8 mouse cellular contexts compared by ENCODE assay signal in the genomic region with DNA sequence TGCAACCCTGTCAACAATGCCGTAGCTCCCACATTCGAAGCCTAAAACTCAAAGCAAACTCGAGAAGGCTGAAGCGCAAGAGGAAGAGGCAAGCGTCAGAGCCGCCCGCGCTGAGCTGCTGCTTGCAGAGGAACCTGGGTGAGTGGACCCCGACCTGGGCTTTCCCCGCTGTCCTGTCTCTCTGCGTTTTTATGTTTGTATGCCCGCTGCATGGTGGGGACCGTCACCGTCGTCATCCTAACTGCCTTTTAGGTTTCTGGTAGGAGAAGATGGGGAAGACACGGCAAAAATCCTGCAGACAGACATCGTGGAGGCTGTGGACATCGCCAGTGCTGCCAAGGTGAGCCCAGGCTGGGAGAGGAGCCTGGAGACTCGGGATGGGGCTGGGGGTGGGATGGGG. TPM values are rescaled to one million over a fixed set of nuclear protein-coding genes. Genes with fewer than 3 reads are reported as not detected.
DNase-seq lines count a peak whose midpoint lies in the region; ATAC-seq and TF ChIP-seq lines count a peak whose summit lies in the region.

No protein-coding gene starts in this region.

- H3K36me3 ChIP-seq in heart, embryonic 11.5 days (ENCODE audit: control insufficient read depth, insufficient read depth, low read length), result peaks cover 16% of the 10 kb centered on the region
- peaks cover 81% of the 10 kb centered on the region for H3K36me3 ChIP-seq in E14TG2a.4 (ENCODE audit: insufficient read depth, low read length)
- peaks cover 14% of the 10 kb centered on the region for H3K36me3 ChIP-seq in forebrain, embryonic 16.5 days (ENCODE audit: control insufficient read depth, insufficient read depth)
- H3K36me3 ChIP-seq in liver, embryonic 14.5 days (replicated peaks; ENCODE audit: control insufficient read depth, insufficient read depth, low read depth), result no peaks in the 10 kb centered on the region; the same call in none of the 2 replicates

- no peak overlapping the region for H3K27ac ChIP-seq in heart, embryonic 11.5 days (ENCODE audit: low read depth, low read length)
- no peak overlapping the region for H3K27ac ChIP-seq in forebrain, embryonic 16.5 days (ENCODE audit: low read length)
- H3K27ac ChIP-seq in liver, embryonic 14.5 days, result no peak overlapping the region

- 48% methylated on average over 19 of the region's 19 CpGs for WGBS in heart, embryonic 11.5 days (ENCODE audit: insufficient replicate concordance)
- WGBS in forebrain, embryonic 16.5 days, result 60% methylated on average over 19 of the region's 19 CpGs
- WGBS in liver, embryonic 14.5 days (ENCODE audit: insufficient replicate concordance), result 33% methylated on average over 19 of the region's 19 CpGs

- TF ChIP-seq EP300 in liver, embryonic 14.5 days (IDR thresholded peaks at IDR 0.05; ENCODE audit: low read depth), result no peak

- H3K4me2 ChIP-seq in heart, embryonic 11.5 days, result peak overlapping the region; percentile 84
- peak overlapping the region; percentile 90 for H3K4me2 ChIP-seq in forebrain, embryonic 16.5 days (ENCODE audit: low read length)
- H3K4me2 ChIP-seq in liver, embryonic 14.5 days (ENCODE audit: low read depth), result peak overlapping the region; percentile 77

- peak overlapping the region; percentile 87 for H3K9ac ChIP-seq in heart, embryonic 11.5 days (ENCODE audit: low read depth, low read length)
- peak overlapping the region; percentile 65; the same call in 1 of the 2 replicates for H3K9ac ChIP-seq in forebrain, embryonic 16.5 days (replicated peaks; ENCODE audit: low read depth, low read length)
- peak overlapping the region; percentile 91 for H3K9ac ChIP-seq in liver, embryonic 14.5 days (replicated peaks)

- H3K9me3 ChIP-seq in heart, embryonic 11.5 days (replicated peaks; ENCODE audit: control insufficient read depth, low read length), result no peaks in the 10 kb centered on the region
- H3K9me3 ChIP-seq in E14TG2a.4 (ENCODE audit: low read length), result no peaks in the 10 kb centered on the region
- H3K9me3 ChIP-seq in forebrain, embryonic 16.5 days (ENCODE audit: control insufficient read depth, low read length), result no peaks in the 10 kb centered on the region
- no peaks in the 10 kb centered on the region for H3K9me3 ChIP-seq in liver, embryonic 14.5 days (ENCODE audit: control insufficient read depth, low read length)

- peaks cover 13% of the 10 kb centered on the region for H3K4me1 ChIP-seq in heart, embryonic 11.5 days (ENCODE audit: control insufficient read depth, insufficient read depth, low read length)
- H3K4me1 ChIP-seq in E14TG2a.4 (replicated peaks; ENCODE audit: low read depth, low read length), result peaks cover 56% of the 10 kb centered on the region
- H3K4me1 ChIP-seq in forebrain, embryonic 16.5 days (replicated peaks; ENCODE audit: control insufficient read depth, insufficient read depth, low read length), result peaks cover 18% of the 10 kb centered on the region
- H3K4me1 ChIP-seq in liver, embryonic 14.5 days (replicated peaks; ENCODE audit: control insufficient read depth in 2 of 2, insufficient read depth in 2 of 2, low read length in 1 of 2), result peaks cover 5 to 12% of the 10 kb centered on the region in 2 experiments; a peak in 3 of 4 replicates

- no peak for DNase-seq in heart, postnatal 4 days
- DNase-seq in liver, embryonic 14.5 days (ENCODE audit: low read depth in 3 of 3, low spot score in 3 of 3), result no peak
- DNase-seq in MN1 (ENCODE audit: low spot score), result no peak
- no peak for DNase-seq in embryo, embryonic 10.5 days (ENCODE audit: low spot score)
- DNase-seq in left cerebral cortex, adult 18-20 months (ENCODE audit: low spot score in 2 of 2), result no peak

- ATAC-seq in heart, embryonic 11.5 days (replicated peaks; ENCODE audit: insufficient number of reproducible peaks, low FRiP score, low TSS enrichment), result no peak
- no peak for ATAC-seq in forebrain, embryonic 16.5 days
- ATAC-seq in liver, embryonic 14.5 days (ENCODE audit: insufficient read depth), result no peak

- H3K27me3 ChIP-seq in heart, embryonic 11.5 days (ENCODE audit: control insufficient read depth, insufficient read depth, low read length), result no peaks in the 10 kb centered on the region
- no peaks in the 10 kb centered on the region for H3K27me3 ChIP-seq in E14TG2a.4 (ENCODE audit: insufficient read depth, low read length)
- no peaks in the 10 kb centered on the region for H3K27me3 ChIP-seq in forebrain, embryonic 16.5 days (replicated peaks; ENCODE audit: control insufficient read depth, insufficient read depth, low read length)
- no peaks in the 10 kb centered on the region for H3K27me3 ChIP-seq in liver, embryonic 14.5 days (ENCODE audit: control insufficient read depth, insufficient read depth, low read length)

- peak overlapping the region; percentile 88 for H3K4me3 ChIP-seq in heart, embryonic 11.5 days (ENCODE audit: low read depth, low read length)
- H3K4me3 ChIP-seq in E14TG2a.4 (replicated peaks; ENCODE audit: low read length), result peak overlapping the region; percentile 99
- peak overlapping the region; percentile 74 for H3K4me3 ChIP-seq in forebrain, embryonic 16.5 days (replicated peaks; ENCODE audit: low read length)
- peak overlapping the region; percentile 97 to 99 for H3K4me3 ChIP-seq in liver, embryonic 14.5 days (ENCODE audit: insufficient read depth in 1 of 2, low read depth in 2 of 2, low read length in 2 of 2)

- TF ChIP-seq CTCF in E14TG2a.4 (conservative IDR thresholded peaks at IDR 0.05; ENCODE audit: low read length), result no peak
- no peak for TF ChIP-seq CTCF in liver, embryonic 14.5 days (IDR thresholded peaks at IDR 0.05; ENCODE audit: low read depth)

RNA-seq across cellular contexts. Expression of gene Wdr46, which starts 0.9 kb away (rescaled TPM):
- polyA plus RNA-seq in heart, embryonic 11.5 days (2014; fragmentation: Nextera tagmentation; extraction: Ambion mirVana), result 18.3 and 19.7 TPM in 2 replicates
- 10 to 100 TPM; 13.3 to 14.4 TPM for total RNA-seq in heart, postnatal 4 days (2021)
- polyA plus RNA-seq in forebrain, embryonic 16.5 days (2015; fragmentation: Nextera tagmentation; extraction: Ambion mirVana), result 26.1 and 29.4 TPM in 2 replicates
- 17.3 and 18.9 TPM in 2 replicates for polyA plus RNA-seq in liver, embryonic 14.5 days (2012; rRNA removed)
- 8.0 and 11.6 TPM in 2 replicates for polyA plus RNA-seq in liver, embryonic 14.5 days (2014; fragmentation: Nextera tagmentation; extraction: Ambion mirVana)
- total RNA-seq in left cerebral cortex, adult 18-20 months (2021), result 10 to 100 TPM; 12.5 to 13.8 TPM

RNA-seq across cellular contexts. Expression of gene Pfdn6, which starts 1.2 kb away (rescaled TPM):
- 147 and 151 TPM in 2 replicates for polyA plus RNA-seq in heart, embryonic 11.5 days (2014; fragmentation: Nextera tagmentation; extraction: Ambion mirVana)
- 10 to 100 TPM; 78.0 to 79.5 TPM for total RNA-seq in heart, postnatal 4 days (2021)
- polyA plus RNA-seq in forebrain, embryonic 16.5 days (2015; fragmentation: Nextera tagmentation; extraction: Ambion mirVana), result 182 and 196 TPM in 2 replicates
- polyA plus RNA-seq in liver, embryonic 14.5 days (2012; rRNA removed), result 36.8 and 62.4 TPM in 2 replicates
- polyA plus RNA-seq in liver, embryonic 14.5 days (2014; fragmentation: Nextera tagmentation; extraction: Ambion mirVana), result 103 TPM in 2 replicates
- total RNA-seq in left cerebral cortex, adult 18-20 months (2021), result 10 to 100 TPM; 92.3 to 94.0 TPM

RNA-seq across cellular contexts. Expression of gene B3galt4, which starts 9.9 kb away (rescaled TPM):
- polyA plus RNA-seq in heart, embryonic 11.5 days (2014; fragmentation: Nextera tagmentation; extraction: Ambion mirVana), result 2.8 and 5.9 TPM in 2 replicates
- total RNA-seq in heart, postnatal 4 days (2021), result 1 to 10 TPM; 2.3 to 2.9 TPM
- polyA plus RNA-seq in forebrain, embryonic 16.5 days (2015; fragmentation: Nextera tagmentation; extraction: Ambion mirVana), result 10.0 and 13.2 TPM in 2 replicates
- polyA plus RNA-seq in liver, embryonic 14.5 days (2012; rRNA removed), result 1.1 and 1.3 TPM in 2 replicates
- polyA plus RNA-seq in liver, embryonic 14.5 days (2014; fragmentation: Nextera tagmentation; extraction: Ambion mirVana), result 1.1 and 1.8 TPM in 2 replicates
- total RNA-seq in left cerebral cortex, adult 18-20 months (2021), result 1 to 10 TPM; 5.9 to 6.5 TPM

RNA-seq across cellular contexts. Expression of gene Rgl2, which starts 12.0 kb away (rescaled TPM):
- 25.8 and 27.8 TPM in 2 replicates for polyA plus RNA-seq in heart, embryonic 11.5 days (2014; fragmentation: Nextera tagmentation; extraction: Ambion mirVana)
- 10 to 100 TPM; 56.5 to 58.1 TPM for total RNA-seq in heart, postnatal 4 days (2021)
- 40.8 and 52.3 TPM in 2 replicates for polyA plus RNA-seq in forebrain, embryonic 16.5 days (2015; fragmentation: Nextera tagmentation; extraction: Ambion mirVana)
- 17.0 and 19.6 TPM in 2 replicates for polyA plus RNA-seq in liver, embryonic 14.5 days (2012; rRNA removed)
- 4.9 and 5.9 TPM in 2 replicates for polyA plus RNA-seq in liver, embryonic 14.5 days (2014; fragmentation: Nextera tagmentation; extraction: Ambion mirVana)
- 10 to 100 TPM; 62.2 to 63.5 TPM for total RNA-seq in left cerebral cortex, adult 18-20 months (2021)

RNA-seq across cellular contexts. Expression of gene Vps52, which starts 14.2 kb away (rescaled TPM):
- polyA plus RNA-seq in heart, embryonic 11.5 days (2014; fragmentation: Nextera tagmentation; extraction: Ambion mirVana), result 28.1 and 29.5 TPM in 2 replicates
- total RNA-seq in heart, postnatal 4 days (2021), result 10 to 100 TPM; 38.1 to 40.1 TPM
- polyA plus RNA-seq in forebrain, embryonic 16.5 days (2015; fragmentation: Nextera tagmentation; extraction: Ambion mirVana), result 79.5 and 81.0 TPM in 2 replicates
- polyA plus RNA-seq in liver, embryonic 14.5 days (2012; rRNA removed), result 17.4 and 18.7 TPM in 2 replicates
- 15.2 and 18.4 TPM in 2 replicates for polyA plus RNA-seq in liver, embryonic 14.5 days (2014; fragmentation: Nextera tagmentation; extraction: Ambion mirVana)
- 10 to 100 TPM; 71.1 to 71.2 TPM for total RNA-seq in left cerebral cortex, adult 18-20 months (2021)
